Comparison of ENCODE assay signal across 21 mouse cellular contexts in the genomic region with DNA sequence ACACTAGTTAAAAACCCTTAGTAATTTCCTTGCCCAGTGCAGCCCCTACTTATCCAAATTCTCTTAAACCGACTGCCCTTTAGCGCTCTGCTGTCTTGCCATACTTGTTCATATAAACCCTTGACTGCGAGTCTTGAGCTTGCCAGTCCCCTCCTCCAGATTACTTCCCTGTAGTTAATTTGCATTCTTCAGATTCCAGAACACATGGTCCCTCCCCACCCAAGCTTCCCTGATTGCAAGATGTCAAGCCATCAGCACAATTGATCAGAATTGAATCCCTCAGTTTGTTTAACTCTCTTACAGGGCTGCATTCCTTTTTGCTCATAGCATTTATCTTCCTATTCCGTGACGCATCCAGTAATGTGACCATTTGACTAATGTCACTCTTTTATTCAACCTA. TPM values are rescaled to one million over a fixed set of nuclear protein-coding genes. Genes with fewer than 3 reads are reported as not detected.
DNase-seq lines count a peak whose midpoint lies in the region; ATAC-seq and TF ChIP-seq lines count a peak whose summit lies in the region.
"Had no signal": no experiment of that assay in that cellular context is flagged by ENCODE, and none has a peak within 500 bp of the region (broad histone marks: within the 10 kb centered on the region; RNA-seq: fewer than 3 reads in every experiment).

No protein-coding gene starts in this region.

- DNase-seq in adrenal gland, adult 2 months = peak; percentile 22
- DNase-seq in adrenal gland, adult 8-10 months = no peak
- DNase-seq in kidney, postnatal 0 days (ENCODE audit: low spot score) = peak; percentile 20
- no peak for DNase-seq in kidney, postnatal 36 days
- DNase-seq in ES-E14 (ENCODE audit: low read depth, low spot score) = peak; percentile 2
- DNase-seq in embryonic facial prominence, embryonic 14.5 days (ENCODE audit: low spot score) = peak; percentile 46
- DNase-seq in cerebellum, postnatal 25 days = no peak
- DNase-seq: cerebellum, adult 9-11 months; gastrocnemius, postnatal 10 days; heart, adult 11 months; heart, postnatal 4 days; kidney, adult 9 months; thymus, postnatal 14 days had no signal

- H3K27ac ChIP-seq in kidney, postnatal 0 days = no peak overlapping the region
- H3K27ac ChIP-seq in ES-E14 (ENCODE audit: insufficient read depth, low read depth, low read length, poor library complexity, severe bottlenecking) = no peak overlapping the region
- H3K27ac ChIP-seq in embryonic facial prominence, embryonic 14.5 days (replicated peaks; ENCODE audit: low read depth, low read length) = no peak overlapping the region
- H3K27ac ChIP-seq: embryonic facial prominence, embryonic 12.5 days; limb, embryonic 12.5 days; liver, embryonic 12.5 days; lung, embryonic 15.5 days had no signal

- WGBS in kidney, postnatal 0 days = 56% methylated on average over 5 of the region's 5 CpGs
- 34% methylated on average over 5 of the region's 5 CpGs for WGBS in embryonic facial prominence, embryonic 14.5 days

- ATAC-seq in kidney, postnatal 0 days (replicated peaks; ENCODE audit: low FRiP score, low read depth) = no peak
- ATAC-seq in embryonic facial prominence, embryonic 14.5 days (ENCODE audit: low read depth) = no peak
- ATAC-seq: CD4-positive, CD25-positive, alpha-beta regulatory T cell, adult 4 months; forebrain, embryonic 14.5 days; liver, embryonic 12.5 days; midbrain, embryonic 16.5 days had no signal

- H3K4me1 ChIP-seq in kidney, postnatal 0 days (replicated peaks; ENCODE audit: insufficient read depth, low read length) = no peaks in the 10 kb centered on the region
- H3K4me1 ChIP-seq in ES-E14 (ENCODE audit: control insufficient read depth in 2 of 2, insufficient read depth in 2 of 2, low read length in 2 of 2, poor library complexity in 1 of 2) = no peaks in the 10 kb centered on the region
- H3K4me1 ChIP-seq in embryonic facial prominence, embryonic 14.5 days (ENCODE audit: control insufficient read depth, insufficient read depth, low read length) = peaks cover 5% of the 10 kb centered on the region; the same call in 1 of the 2 replicates
- H3K4me1 ChIP-seq: liver, embryonic 12.5 days; lung, embryonic 15.5 days had no signal

- no peaks in the 10 kb centered on the region for H3K9me3 ChIP-seq in kidney, postnatal 0 days (replicated peaks; ENCODE audit: low read length)
- H3K9me3 ChIP-seq in ES-E14 (ENCODE audit: control insufficient read depth, insufficient read depth, low read depth, low read length) = no peaks in the 10 kb centered on the region
- no peaks in the 10 kb centered on the region for H3K9me3 ChIP-seq in embryonic facial prominence, embryonic 14.5 days (ENCODE audit: control insufficient read depth, low read length)
- H3K9me3 ChIP-seq: embryonic facial prominence, embryonic 12.5 days; limb, embryonic 12.5 days; liver, embryonic 12.5 days; lung, embryonic 15.5 days had no signal

- H3K4me2 ChIP-seq in kidney, postnatal 0 days (ENCODE audit: low read length) = no peak overlapping the region
- no peak overlapping the region for H3K4me2 ChIP-seq in embryonic facial prominence, embryonic 14.5 days (ENCODE audit: low read depth, low read length)
- H3K4me2 ChIP-seq: embryonic facial prominence, embryonic 12.5 days; limb, embryonic 12.5 days; liver, embryonic 12.5 days; lung, embryonic 15.5 days had no signal

- no peak for TF ChIP-seq CTCF in kidney, postnatal 0 days (IDR thresholded peaks at IDR 0.05; ENCODE audit: low read depth)

- no peaks in the 10 kb centered on the region for H3K36me3 ChIP-seq in kidney, postnatal 0 days (ENCODE audit: insufficient read depth, low read length)
- no peaks in the 10 kb centered on the region for H3K36me3 ChIP-seq in ES-E14 (ENCODE audit: control insufficient read depth, insufficient read depth, low read length, poor library complexity, severe bottlenecking)
- no peaks in the 10 kb centered on the region for H3K36me3 ChIP-seq in embryonic facial prominence, embryonic 14.5 days (ENCODE audit: control insufficient read depth, insufficient read depth, low read length)
- H3K36me3 ChIP-seq: embryonic facial prominence, embryonic 12.5 days; G1E; limb, embryonic 12.5 days; liver, embryonic 12.5 days; lung, embryonic 15.5 days had no signal

- no peak overlapping the region for H3K9ac ChIP-seq in kidney, postnatal 0 days (ENCODE audit: low read depth, low read length)
- no peak overlapping the region for H3K9ac ChIP-seq in ES-E14 (ENCODE audit: insufficient read depth, low read depth, low read length, poor library complexity, severe bottlenecking)
- H3K9ac ChIP-seq in embryonic facial prominence, embryonic 14.5 days (ENCODE audit: low read depth, low read length) = no peak overlapping the region
- H3K9ac ChIP-seq: embryonic facial prominence, embryonic 12.5 days; limb, embryonic 12.5 days; liver, embryonic 12.5 days; lung, embryonic 15.5 days had no signal

- no peak overlapping the region for H3K4me3 ChIP-seq in kidney, postnatal 0 days (replicated peaks; ENCODE audit: low read depth, low read length)
- H3K4me3 ChIP-seq in ES-E14 (ENCODE audit: insufficient read depth in 1 of 2, low read depth in 1 of 2, low read length in 2 of 2, poor library complexity in 1 of 2, severe bottlenecking in 1 of 2) = no peak overlapping the region
- H3K4me3 ChIP-seq in embryonic facial prominence, embryonic 14.5 days (ENCODE audit: low read depth, low read length) = no peak overlapping the region
- H3K4me3 ChIP-seq: embryonic facial prominence, embryonic 12.5 days; limb, embryonic 12.5 days; liver, embryonic 12.5 days; lung, embryonic 15.5 days had no signal

- no peaks in the 10 kb centered on the region for H3K27me3 ChIP-seq in kidney, postnatal 0 days (ENCODE audit: insufficient read depth, low read length)
- H3K27me3 ChIP-seq in embryonic facial prominence, embryonic 14.5 days (replicated peaks; ENCODE audit: control insufficient read depth, insufficient read depth, low read length) = no peaks in the 10 kb centered on the region
- H3K27me3 ChIP-seq: embryonic facial prominence, embryonic 12.5 days; limb, embryonic 12.5 days; liver, embryonic 12.5 days; lung, embryonic 15.5 days had no signal

- in situ Hi-C loops in ES-E14 (cut with MboI; ENCODE audit: low sequenced_read_pairs in 2 of 2, unreplicated experiment in 2 of 2) = no loop called here

TF ChIP-seq in ES-E14, 5 proteins besides CTCF, POLR2A, EP300 and RAD21:
- no peak for TF ChIP-seq ZC3H11A (IDR thresholded peaks at IDR 0.05; ENCODE audit: borderline replicate concordance, low read depth, low read length)
- no peak for TF ChIP-seq CHD2 (IDR thresholded peaks at IDR 0.05; ENCODE audit: low read depth, low read length)
- no peak for TF ChIP-seq HCFC1 (IDR thresholded peaks at IDR 0.05; ENCODE audit: borderline replicate concordance, insufficient read depth, low read length)
- no peak for TF ChIP-seq MAFK (IDR thresholded peaks at IDR 0.05; ENCODE audit: insufficient read depth, low read depth, low read length)
- TF ChIP-seq ZNF384 (IDR thresholded peaks at IDR 0.05; ENCODE audit: low read depth, low read length) = no peak

RNA-seq across cellular contexts. Expression of a gene that starts 32.9 kb away (rescaled TPM):
- 100 to 1,000 TPM; 131 to 138 TPM for total RNA-seq in adrenal gland, adult 2 months (2021)
- polyA plus RNA-seq in adrenal gland, adult 2 months (2012; rRNA removed) = 61.1 and 73.9 TPM in 2 replicates
- total RNA-seq in adrenal gland, adult 8-10 months (2022) = 100 to 1,000 TPM; 134 to 286 (median 185) TPM
- 41.6 and 45.5 TPM in 2 replicates for polyA plus RNA-seq in kidney, postnatal 0 days (2015; fragmentation: Nextera tagmentation; extraction: Ambion mirVana)
- 2.1 and 3.8 TPM in 2 replicates for total RNA-seq in ES-E14 (2012; rRNA removed)
- 32.2 and 36.7 TPM in 2 replicates for polyA plus RNA-seq in embryonic facial prominence, embryonic 14.5 days (2014; fragmentation: Nextera tagmentation; extraction: Ambion mirVana)
- polyA plus RNA-seq: G1E had no signal

Comparison
In these comparisons a context has a peak if more than half of its experiments do, and no peak if none do; other contexts are left out.
1. DNase-seq: peak in adrenal gland, adult 2 months (single experiment), kidney, postnatal 0 days (single experiment), ES-E14 (single experiment) and embryonic facial prominence, embryonic 14.5 days (single experiment); none in adrenal gland, adult 8-10 months (single experiment), kidney, postnatal 36 days (0 of 2) and cerebellum, postnatal 25 days (0 of 2).
2. RNA of a gene that starts 32.9 kb away (total RNA-seq): 134 to 286 TPM in adrenal gland, adult 8-10 months and 131 to 138 TPM in adrenal gland, adult 2 months; 2.1 to 3.8 TPM in ES-E14; every median in the first group is over 10 times any median in the second.